Mouse (Mus musculus): ENCODE results near the gene C3ar1. TPM values are rescaled to one million over a fixed set of nuclear protein-coding genes. Genes with fewer than 3 reads are reported as not detected.
A peak's percentile ranks its signal among the peaks of the same experiment; 100 is the strongest.

C3ar1 gene
- polyA plus RNA-seq, 1 experiment from 2014 or later, result 1.5 TPM

DNA sequence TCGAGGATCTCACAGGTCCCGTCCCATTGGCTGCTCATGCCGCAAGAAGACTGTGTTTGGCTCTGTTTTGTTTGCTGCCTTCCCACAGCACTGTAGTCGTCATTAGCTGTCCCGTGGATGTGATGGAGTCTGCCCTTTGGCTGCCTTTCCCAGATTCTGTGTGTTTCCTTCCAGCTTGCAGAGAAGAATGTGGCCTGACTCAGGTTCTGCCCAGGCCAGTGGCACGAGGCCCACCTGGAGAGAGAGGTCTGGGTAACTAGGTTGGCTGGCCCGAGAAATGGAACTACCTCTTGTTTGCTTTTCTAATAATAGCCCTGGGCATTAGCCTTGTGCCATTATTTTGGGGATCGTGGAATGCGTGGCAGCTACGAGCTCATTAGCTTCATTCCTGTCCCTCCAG is 31.9 kb downstream of the C3ar1 start:
- Histone ChIP-seq H3K27ac (replicated peaks) (no peak overlapping the region), H3K4me3 (no peak overlapping the region), H3K9me3 (no peaks in the 10 kb centered on the region), H3K27me3 (replicated peaks; ENCODE audit: low read depth, poor library complexity, severe bottlenecking) (peaks cover 13% of the 10 kb centered on the region; the same call in 1 of the 2 replicates), H3K36me3 (replicated peaks) (peaks cover 5% of the 10 kb centered on the region; the same call in 1 of the 2 replicates), H3K4me1 (peaks cover 51% of the 10 kb centered on the region)
- 69% methylated on average over 10 of the region's 10 CpGs for WGBS
- no peak for DNase-seq (ENCODE audit: low spot score)

DNA sequence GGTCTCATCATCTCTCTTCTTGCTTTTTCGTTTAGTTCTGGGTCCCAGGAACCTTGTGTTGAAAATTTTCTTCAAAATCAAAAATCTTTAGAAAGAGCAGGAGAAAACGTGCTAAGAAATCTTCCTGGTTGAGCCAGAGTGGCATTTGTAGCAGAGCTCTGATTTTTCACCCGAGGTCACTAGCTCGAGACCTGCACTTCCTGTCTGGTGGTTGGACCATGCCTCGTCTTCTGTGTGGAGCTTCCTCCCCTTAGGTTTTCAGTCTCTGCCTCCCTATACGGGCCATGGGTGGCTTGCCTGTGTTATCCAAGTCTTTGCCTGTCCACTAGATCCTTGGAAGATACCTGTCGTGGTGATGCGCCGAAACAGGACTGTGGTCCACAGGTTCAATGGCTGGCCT is 34.1 kb downstream of the C3ar1 start:
- no peaks in the 10 kb centered on the region for H3K36me3 ChIP-seq (replicated peaks)
- no peaks in the 10 kb centered on the region for H3K9me3 ChIP-seq
- H3K27me3 ChIP-seq (replicated peaks; ENCODE audit: low read depth, poor library complexity, severe bottlenecking), result peaks cover 23% of the 10 kb centered on the region
- no peak overlapping the region for H3K27ac ChIP-seq (replicated peaks)
- 70% methylated on average over 9 of the region's 9 CpGs for WGBS
- H3K4me3 ChIP-seq, result peak overlapping the region; percentile 87; the same call in 1 of the 2 replicates
- no peak for DNase-seq (ENCODE audit: low spot score)
- peaks cover 51% of the 10 kb centered on the region for H3K4me1 ChIP-seq

- WGBS, result 34% methylated on average over 15 of the region's 15 CpGs
- Histone ChIP-seq H3K27me3 (replicated peaks; ENCODE audit: low read depth, poor library complexity, severe bottlenecking) (peaks cover 23% of the 10 kb centered on the region), H3K4me3 (peak overlapping the region; percentile 87), H3K4me1 (peaks cover 44% of the 10 kb centered on the region), H3K27ac (replicated peaks) (no peak overlapping the region), H3K36me3 (replicated peaks) (no peaks in the 10 kb centered on the region), H3K9me3 (no peaks in the 10 kb centered on the region)
- no peak for DNase-seq (ENCODE audit: low spot score)
Observed at GRCm38 (mm10) chr6:122820799-122821650, 34.9 kb downstream of the C3ar1 start.

GRCm38 (mm10) chr6:122820071-122820798 is 35.7 kb downstream of the C3ar1 start:
- H3K4me1 ChIP-seq, result peaks cover 37% of the 10 kb centered on the region
- no peaks in the 10 kb centered on the region for H3K36me3 ChIP-seq (replicated peaks)
- H3K27me3 ChIP-seq (replicated peaks; ENCODE audit: low read depth, poor library complexity, severe bottlenecking), result peaks cover 17% of the 10 kb centered on the region
- peak overlapping the region; percentile 91 for H3K27ac ChIP-seq (replicated peaks)
- no peaks in the 10 kb centered on the region for H3K9me3 ChIP-seq
- WGBS, result under 1% methylated on average over 38 of the region's 38 CpGs
- H3K4me3 ChIP-seq, result peak overlapping the region; percentile 87
- DNase-seq (ENCODE audit: low spot score), result peak; percentile 54

GRCm38 (mm10) chr6:122819306-122820070 is 36.5 kb downstream of the C3ar1 start, which contains the start of gene Foxj2:
Gene Foxj2 (plus strand): TSS chr6:122819914.
- Histone ChIP-seq H3K27me3 (replicated peaks; ENCODE audit: low read depth, poor library complexity, severe bottlenecking) (peaks cover 15% of the 10 kb centered on the region), H3K4me1 (peaks cover 37% of the 10 kb centered on the region), H3K9me3 (no peaks in the 10 kb centered on the region), H3K27ac (replicated peaks) (peak within 1 kb of the TSS; percentile 91), H3K4me3 (peak within 1 kb of the TSS; percentile 87), H3K36me3 (replicated peaks) (no peaks in the 10 kb centered on the region)
- whole genome bisulfite sequencing, result 2% methylated on average over 60 of the region's 61 CpGs
- DNase-seq (ENCODE audit: low spot score), result peak; percentile 81

DNA sequence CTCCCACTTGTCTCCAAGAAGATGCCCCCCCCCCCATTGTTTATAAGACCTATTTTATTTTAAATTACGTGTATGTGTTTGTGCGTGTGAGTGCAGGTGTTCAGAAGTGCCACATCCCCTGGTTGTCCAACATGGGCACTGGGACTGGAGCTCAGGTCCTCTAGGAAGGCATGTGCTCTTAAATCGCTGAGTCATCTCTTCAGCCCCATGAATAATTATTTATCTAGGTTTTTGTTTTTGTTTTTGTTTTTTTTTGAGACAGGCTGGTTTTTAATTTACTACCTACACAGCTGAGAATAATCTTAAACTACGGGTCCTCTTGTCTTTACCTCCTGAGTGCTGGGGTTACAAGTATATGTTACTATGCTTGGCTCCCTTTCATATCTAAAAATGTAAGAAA is 42.3 kb downstream of the C3ar1 start:
- 85% methylated on average over 4 of the region's 4 CpGs for WGBS
- no peak for DNase-seq (ENCODE audit: low spot score)
- Histone ChIP-seq H3K27ac (replicated peaks) (no peak overlapping the region), H3K9me3 (no peaks in the 10 kb centered on the region), H3K4me3 (no peak overlapping the region), H3K4me1 (peaks cover 9% of the 10 kb centered on the region), H3K27me3 (replicated peaks; ENCODE audit: low read depth, poor library complexity, severe bottlenecking) (peaks cover 7% of the 10 kb centered on the region), H3K36me3 (replicated peaks) (no peaks in the 10 kb centered on the region)

DNA sequence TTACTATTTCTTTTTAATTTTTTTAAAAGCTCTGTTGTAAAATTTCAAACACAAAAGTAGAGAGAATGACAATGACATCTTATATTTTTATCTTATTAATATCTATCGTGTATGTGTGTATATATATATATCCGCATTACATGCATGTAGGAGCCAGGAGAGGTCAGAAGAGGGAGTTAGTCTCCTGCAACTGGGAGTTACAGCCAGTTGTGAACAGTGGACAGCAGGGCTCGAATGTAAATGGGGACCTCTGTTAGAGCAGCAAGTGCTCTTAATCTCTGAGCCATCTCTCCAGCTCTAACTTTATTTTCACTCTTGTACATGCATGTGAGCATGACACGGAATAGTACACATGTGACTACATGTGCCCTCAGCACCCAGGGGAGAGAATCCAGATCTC is 43.2 kb downstream of the C3ar1 start:
- H3K27me3 ChIP-seq (replicated peaks; ENCODE audit: low read depth, poor library complexity, severe bottlenecking), result no peaks in the 10 kb centered on the region
- H3K36me3 ChIP-seq (replicated peaks), result no peaks in the 10 kb centered on the region
- H3K9me3 ChIP-seq, result no peaks in the 10 kb centered on the region
- H3K27ac ChIP-seq (replicated peaks), result no peak overlapping the region
- peaks cover 9% of the 10 kb centered on the region for H3K4me1 ChIP-seq
- WGBS, result 91% methylated on average over 4 of the region's 4 CpGs
- DNase-seq (ENCODE audit: low spot score), result no peak
- H3K4me3 ChIP-seq, result no peak overlapping the region

DNA sequence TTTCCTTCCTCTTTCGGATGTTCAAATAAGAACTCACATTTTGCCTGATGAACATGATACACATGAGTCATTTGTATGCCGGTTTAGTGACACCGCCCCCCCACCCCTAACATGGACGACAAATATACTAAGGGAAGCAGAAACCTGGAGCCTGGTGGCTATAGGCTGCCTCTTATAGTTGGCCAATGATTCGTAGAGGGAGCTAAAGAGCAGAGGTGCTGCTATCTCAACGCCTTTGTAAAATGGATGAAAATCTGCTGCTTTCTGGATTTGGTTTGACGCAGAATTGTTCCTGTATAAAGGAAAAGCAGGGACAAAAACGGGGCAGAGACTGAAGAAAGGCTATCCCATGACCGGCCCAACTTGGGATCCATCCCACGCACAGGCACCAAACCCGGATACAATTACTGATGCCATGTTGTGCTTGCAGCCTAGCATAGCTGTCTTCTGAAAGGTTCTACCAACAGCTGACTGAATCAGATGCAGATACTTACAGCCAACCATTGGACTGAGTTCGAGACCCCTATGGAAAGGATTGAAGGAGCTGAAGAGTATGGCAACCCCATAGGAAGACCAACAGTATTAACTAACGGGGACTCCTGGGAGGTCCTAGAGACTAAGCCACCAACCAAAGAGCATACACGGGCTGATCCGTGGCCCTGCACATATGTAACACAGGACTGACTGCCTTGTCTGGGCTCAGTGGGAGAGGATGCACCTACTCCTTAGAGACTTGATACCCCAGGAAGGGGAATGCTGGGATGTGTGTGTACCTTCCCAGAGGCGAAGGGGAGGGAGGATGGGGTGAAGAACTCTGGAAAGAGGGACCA is 44.0 kb downstream of the C3ar1 start:
- DNase-seq (ENCODE audit: low spot score), result peak; percentile 66
- Histone ChIP-seq H3K27ac (replicated peaks) (peak overlapping the region; percentile 97), H3K4me1 (peaks cover 9% of the 10 kb centered on the region), H3K27me3 (replicated peaks; ENCODE audit: low read depth, poor library complexity, severe bottlenecking) (no peaks in the 10 kb centered on the region), H3K36me3 (replicated peaks) (no peaks in the 10 kb centered on the region), H3K9me3 (no peaks in the 10 kb centered on the region), H3K4me3 (peak overlapping the region; percentile 80)
- 28% methylated on average over 16 of the region's 16 CpGs for WGBS

DNA sequence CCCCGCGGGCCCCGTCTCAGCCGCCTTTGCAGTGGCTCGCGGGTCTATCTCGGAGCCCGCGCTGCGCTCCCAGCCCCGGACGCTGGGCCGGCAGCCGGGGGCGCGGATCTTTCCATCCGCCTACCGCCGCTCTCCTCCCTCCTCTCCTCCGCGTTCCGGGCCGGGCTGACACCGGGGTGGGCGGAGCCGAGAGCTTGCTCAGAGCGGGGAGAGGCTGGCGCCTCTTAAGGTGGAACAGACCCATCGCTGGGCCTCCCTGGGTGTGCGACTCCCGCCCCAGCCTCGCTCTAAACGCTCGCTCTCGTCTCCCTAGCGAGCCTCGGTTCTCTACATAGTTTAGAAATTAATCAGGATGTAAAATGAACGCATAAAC is 44.7 kb downstream of the C3ar1 start:
- peak overlapping the region; percentile 80 for H3K4me3 ChIP-seq
- DNase-seq (ENCODE audit: low spot score), result peak; percentile 91

DNA sequence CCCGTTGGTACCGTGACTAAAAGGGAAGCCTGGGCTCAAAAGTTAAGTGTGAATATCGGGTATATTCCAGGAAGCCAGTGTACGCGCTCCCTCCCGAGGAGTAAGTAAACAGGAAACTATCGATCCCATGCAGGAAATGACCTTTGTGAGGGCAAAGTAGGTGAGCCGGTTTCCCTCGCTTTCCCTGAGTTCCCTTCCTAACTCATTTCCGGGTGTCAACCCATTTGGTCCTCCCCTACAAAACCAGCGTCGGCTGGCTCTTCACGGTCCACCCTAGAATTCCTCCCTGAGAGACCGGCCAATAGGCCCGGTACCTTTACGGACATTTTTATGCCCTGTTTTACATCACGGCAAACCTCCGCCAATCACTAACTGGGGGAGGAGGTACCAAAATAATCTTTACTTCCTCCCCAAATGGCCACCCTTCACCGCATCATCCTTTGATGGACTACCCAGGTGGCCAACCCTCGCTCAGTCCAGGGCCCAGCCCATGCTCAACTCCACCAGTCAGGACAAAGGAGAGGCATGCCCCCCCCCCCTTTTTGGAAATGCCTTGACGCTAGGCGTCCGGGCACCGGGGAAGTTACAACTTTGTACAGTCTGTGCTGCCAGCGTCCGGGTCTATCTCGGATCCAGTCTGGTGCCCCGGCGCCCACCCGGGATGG is 45.2 kb downstream of the C3ar1 start:
- peak overlapping the region; percentile 97 for H3K27ac ChIP-seq (replicated peaks)
- WGBS, result 1% methylated on average over 30 of the region's 30 CpGs
- H3K9me3 ChIP-seq, result no peaks in the 10 kb centered on the region
- H3K4me1 ChIP-seq, result peaks cover 9% of the 10 kb centered on the region
- no peaks in the 10 kb centered on the region for H3K36me3 ChIP-seq (replicated peaks)
- H3K4me3 ChIP-seq, result peak overlapping the region; percentile 80
- DNase-seq (ENCODE audit: low spot score), result peak; percentile 97
- H3K27me3 ChIP-seq (replicated peaks; ENCODE audit: low read depth, poor library complexity, severe bottlenecking), result no peaks in the 10 kb centered on the region

More for the DNA sequence above, 44.7 kb downstream of the C3ar1 start:
- Histone ChIP-seq H3K27me3 (replicated peaks; ENCODE audit: low read depth, poor library complexity, severe bottlenecking) (no peaks in the 10 kb centered on the region), H3K36me3 (replicated peaks) (no peaks in the 10 kb centered on the region), H3K9me3 (no peaks in the 10 kb centered on the region), H3K27ac (replicated peaks) (peak overlapping the region; percentile 97), H3K4me1 (peaks cover 9% of the 10 kb centered on the region)
- under 1% methylated on average over 38 of the region's 38 CpGs for whole genome bisulfite sequencing

- peaks cover 9% of the 10 kb centered on the region for H3K4me1 ChIP-seq
- WGBS, result under 1% methylated on average over 11 of the region's 11 CpGs
- DNase-seq (ENCODE audit: low spot score), result no peak
- H3K9me3 ChIP-seq, result no peaks in the 10 kb centered on the region
- no peaks in the 10 kb centered on the region for H3K27me3 ChIP-seq (replicated peaks; ENCODE audit: low read depth, poor library complexity, severe bottlenecking)
- H3K4me3 ChIP-seq, result peak overlapping the region; percentile 80
- H3K27ac ChIP-seq (replicated peaks), result peak overlapping the region; percentile 97
- no peaks in the 10 kb centered on the region for H3K36me3 ChIP-seq (replicated peaks)
Observed at GRCm38 (mm10) chr6:122810022-122810614, 45.8 kb downstream of the C3ar1 start.

Data from embryonic facial prominence, embryonic 10.5 days (tissue).